9 mouse cellular contexts compared by ENCODE assay signal in the genomic region with DNA sequence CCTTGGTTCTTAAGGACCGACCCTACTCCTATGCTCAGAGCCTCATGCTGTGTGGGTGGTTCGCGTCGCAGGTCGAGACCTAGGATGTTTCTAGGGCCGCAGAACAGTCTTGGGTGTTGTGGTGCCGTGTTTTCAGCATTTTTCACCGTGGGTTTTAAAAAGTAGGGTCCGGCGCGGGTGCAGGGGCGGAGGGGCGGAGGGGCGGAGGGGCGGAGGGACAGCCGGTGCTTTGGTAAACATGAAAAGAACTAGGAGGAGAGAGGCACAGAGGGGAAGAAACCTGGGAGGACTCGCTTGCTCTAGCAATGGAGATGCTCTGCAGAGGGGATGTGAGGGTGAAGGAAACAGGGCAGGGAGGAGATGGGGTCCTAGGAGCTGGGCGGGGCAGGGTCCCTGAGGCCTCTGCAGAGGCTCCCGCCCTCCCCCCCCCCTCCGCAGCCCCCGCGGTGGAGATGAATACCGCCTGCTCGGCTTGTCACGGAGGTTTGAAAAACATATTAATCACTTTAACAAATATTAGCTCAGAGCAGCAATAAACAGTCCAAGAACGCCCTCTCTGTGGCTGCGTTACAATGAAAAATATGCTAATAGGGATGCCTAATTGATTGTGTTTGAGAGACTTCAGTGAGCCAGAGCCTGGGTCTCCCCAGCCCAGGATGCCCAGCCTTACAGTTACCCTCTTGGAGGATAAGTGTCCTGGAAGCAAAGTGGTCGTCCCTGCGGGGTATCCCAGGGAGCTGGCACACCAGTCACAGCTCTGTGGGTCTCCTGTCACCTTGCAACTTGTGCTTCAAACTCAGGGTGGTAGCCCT.
A peak's percentile ranks its signal among the peaks of the same experiment; 100 is the strongest.
DNase-seq lines count a peak whose midpoint lies in the region; ATAC-seq lines count a peak whose summit lies in the region.
"Had no signal": no experiment of that assay in that cellular context is flagged by ENCODE, and none has a peak within 500 bp of the region (broad histone marks: within the 10 kb centered on the region; RNA-seq: fewer than 3 reads in every experiment).

No protein-coding gene starts in this region.

- H3K9ac ChIP-seq in kidney, embryonic 16.5 days (replicated peaks; ENCODE audit: low read length) = peak overlapping the region; percentile 30
- H3K9ac ChIP-seq in forebrain, embryonic 11.5 days (ENCODE audit: low read length) = peak overlapping the region; percentile 43
- H3K9ac ChIP-seq in intestine, embryonic 15.5 days = no peak overlapping the region

- no peak for ATAC-seq in kidney, embryonic 16.5 days (ENCODE audit: low FRiP score, low TSS enrichment)
- ATAC-seq in forebrain, embryonic 11.5 days (replicated peaks; ENCODE audit: low FRiP score) = 0 out of 2 replicates have a peak, but pooled peaks have one; percentile 33
- ATAC-seq in intestine, embryonic 15.5 days = peak; percentile 40; the same call in 1 of the 2 replicates

- H3K27me3 ChIP-seq in kidney, embryonic 16.5 days (ENCODE audit: insufficient read depth, low read length) = peaks cover 5% of the 10 kb centered on the region; the same call in 1 of the 2 replicates
- H3K27me3 ChIP-seq in forebrain, embryonic 11.5 days (ENCODE audit: control insufficient read depth, insufficient read depth, low read length) = no peaks in the 10 kb centered on the region; the same call in 1 of the 2 replicates
- H3K27me3 ChIP-seq in intestine, embryonic 15.5 days (replicated peaks) = no peaks in the 10 kb centered on the region

- H3K4me2 ChIP-seq in kidney, embryonic 16.5 days (replicated peaks; ENCODE audit: low read depth, low read length) = peak overlapping the region; percentile 40
- H3K4me2 ChIP-seq in forebrain, embryonic 11.5 days (ENCODE audit: low read depth, low read length, severe bottlenecking) = peak overlapping the region; percentile 45
- peak overlapping the region; percentile 43 for H3K4me2 ChIP-seq in intestine, embryonic 15.5 days (replicated peaks)

- no peaks in the 10 kb centered on the region for H3K36me3 ChIP-seq in kidney, embryonic 16.5 days (ENCODE audit: insufficient read depth, low read length)
- H3K36me3 ChIP-seq in forebrain, embryonic 11.5 days (ENCODE audit: control insufficient read depth, insufficient read depth, low read length) = no peaks in the 10 kb centered on the region
- H3K36me3 ChIP-seq in intestine, embryonic 15.5 days = no peaks in the 10 kb centered on the region

- 6% methylated on average over 21 of the region's 29 CpGs for WGBS in kidney, embryonic 16.5 days
- 8% methylated on average over 28 of the region's 29 CpGs for WGBS in forebrain, embryonic 11.5 days
- 5% methylated on average over 29 of the region's 29 CpGs for WGBS in intestine, embryonic 15.5 days

- no peaks in the 10 kb centered on the region for H3K9me3 ChIP-seq in kidney, embryonic 16.5 days (ENCODE audit: low read length)
- H3K9me3 ChIP-seq in forebrain, embryonic 11.5 days (ENCODE audit: control insufficient read depth, low read length) = no peaks in the 10 kb centered on the region; the same call in 1 of the 2 replicates
- no peaks in the 10 kb centered on the region for H3K9me3 ChIP-seq in intestine, embryonic 15.5 days

- no peak for DNase-seq in kidney, postnatal 14 days
- no peak for DNase-seq in forebrain, embryonic 11.5 days (ENCODE audit: low spot score)
- peak; percentile 44 for DNase-seq in neural tube, embryonic 10.5 days (ENCODE audit: extremely low spot score, low spot score)
- DNase-seq in adrenal gland, postnatal 10 days = no peak
- DNase-seq in spleen, postnatal 4 days (ENCODE audit: low spot score in 2 of 2) = no peak
- DNase-seq in thymus, postnatal 4 days = no peak
- DNase-seq: thymus, postnatal 14 days had no signal

- peak overlapping the region; percentile 17; the same call in 1 of the 2 replicates for H3K4me3 ChIP-seq in kidney, embryonic 16.5 days (ENCODE audit: low read length)
- peak overlapping the region; percentile 14 for H3K4me3 ChIP-seq in forebrain, embryonic 11.5 days (ENCODE audit: low read depth, low read length)
- H3K4me3 ChIP-seq in intestine, embryonic 15.5 days (replicated peaks) = no peak overlapping the region

- peaks cover 13% of the 10 kb centered on the region for H3K4me1 ChIP-seq in kidney, embryonic 16.5 days (ENCODE audit: insufficient read depth, low read length)
- peaks cover 20% of the 10 kb centered on the region for H3K4me1 ChIP-seq in forebrain, embryonic 11.5 days (replicated peaks; ENCODE audit: control insufficient read depth, insufficient read depth, low read length)
- H3K4me1 ChIP-seq in intestine, embryonic 15.5 days (replicated peaks) = peaks cover 9% of the 10 kb centered on the region

- no peak overlapping the region for H3K27ac ChIP-seq in kidney, embryonic 16.5 days (ENCODE audit: low read length)
- no peak overlapping the region for H3K27ac ChIP-seq in forebrain, embryonic 11.5 days (ENCODE audit: low read depth, low read length)
- peak overlapping the region; percentile 23; the same call in 1 of the 2 replicates for H3K27ac ChIP-seq in intestine, embryonic 15.5 days
